Mouse (Mus musculus) B cell, adult 2 months (primary cell): ENCODE data around the gene Il13ra1.

ENCODE experiments used
- DNase-seq, 2 experiments: peaks; one replicate each; pipeline ENCODE4 v3.0.0; 2022

Gene Il13ra1

GRCm38 (mm10) chrX:36111622-36112421 is at the start of gene Il13ra1:
Gene Il13ra1, plus strand, starts transcription at chrX:36112110.
- DNase-seq: peak; percentile 4 to 9

- DNase-seq: no peak
Measured at GRCm38 (mm10) chrX:36073997-36074396, 37.9 kb upstream of the Il13ra1 start.

- DNase-seq: no peak
Measured at GRCm38 (mm10) chrX:36077164-36077563, 34.7 kb upstream of the Il13ra1 start.

- DNase-seq: peak; percentile 10 to 21
Measured at GRCm38 (mm10) chrX:36082917-36083316, 29.0 kb upstream of the Il13ra1 start.

GRCm38 (mm10) chrX:36088464-36089256 is 23.2 kb upstream of the Il13ra1 start:
- DNase-seq: no peak

GRCm38 (mm10) chrX:36100883-36101282 is 11.0 kb upstream of the Il13ra1 start:
- peak in 1 of 2 experiments; percentile 1 for DNase-seq

GRCm38 (mm10) chrX:36101318-36101717 is 10.6 kb upstream of the Il13ra1 start:
- peak in 1 of 2 experiments; percentile 5 for DNase-seq

GRCm38 (mm10) chrX:36108601-36109000 is 3.3 kb upstream of the Il13ra1 start:
- DNase-seq: no peak

GRCm38 (mm10) chrX:36112422-36112750 is 476 bp downstream of the Il13ra1 start:
- no peak for DNase-seq

- no peak for DNase-seq
Measured at GRCm38 (mm10) chrX:36115171-36115570, 3.3 kb downstream of the Il13ra1 start.

- peak; percentile 19 to 24 for DNase-seq
Measured at GRCm38 (mm10) chrX:36129037-36129770, 17.3 kb downstream of the Il13ra1 start.

GRCm38 (mm10) chrX:36129771-36130108 is 17.8 kb downstream of the Il13ra1 start:
- DNase-seq: peak in 1 of 2 experiments; percentile 6

- DNase-seq: no peak
Measured at GRCm38 (mm10) chrX:36136346-36136745, 24.4 kb downstream of the Il13ra1 start.

GRCm38 (mm10) chrX:36141994-36142639 is 30.2 kb downstream of the Il13ra1 start:
- no peak for DNase-seq

- DNase-seq: no peak
Measured at GRCm38 (mm10) chrX:36146746-36147145, 34.8 kb downstream of the Il13ra1 start.

GRCm38 (mm10) chrX:36150100-36150499 is 38.2 kb downstream of the Il13ra1 start:
- DNase-seq: no peak

GRCm38 (mm10) chrX:36156677-36157076 is 44.8 kb downstream of the Il13ra1 start:
- no peak for DNase-seq

GRCm38 (mm10) chrX:36161567-36161966 is 49.7 kb downstream of the Il13ra1 start:
- no peak for DNase-seq

- peak; percentile 59 to 62 for DNase-seq
Measured at GRCm38 (mm10) chrX:36183625-36184024, 71.7 kb downstream of the Il13ra1 start.

- DNase-seq: no peak
Measured at GRCm38 (mm10) chrX:36186036-36186435, 74.1 kb downstream of the Il13ra1 start.

- DNase-seq: no peak
Measured at GRCm38 (mm10) chrX:36186443-36186842, 74.5 kb downstream of the Il13ra1 start.

- no peak for DNase-seq
Measured at GRCm38 (mm10) chrX:36193951-36194350, 82.0 kb downstream of the Il13ra1 start.
